Mouse (Mus musculus): ENCODE data around the gene Map2k3.

DNA sequence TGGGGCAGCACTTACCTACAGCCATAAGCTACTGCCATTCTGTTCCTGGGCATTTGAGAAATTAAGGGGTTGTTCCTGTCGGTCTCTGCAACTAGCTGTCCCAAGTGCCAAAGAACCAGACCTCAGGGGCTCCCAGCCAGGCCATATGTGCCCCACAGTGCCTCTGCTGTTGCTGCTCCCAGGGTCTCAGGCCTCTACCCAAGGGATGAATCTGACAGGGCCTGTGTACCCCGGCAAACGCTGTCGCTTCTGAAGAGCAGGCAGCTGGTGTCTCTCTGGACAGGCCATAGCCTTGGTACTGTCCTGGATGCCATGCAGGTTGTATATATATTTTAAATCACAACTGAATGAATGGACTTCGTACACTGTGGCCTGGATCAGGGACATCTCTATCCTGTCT is 20.1 kb downstream of the Map2k3 start:
- no peak for TF ChIP-seq CHD2 (IDR thresholded peaks at IDR 0.05; ENCODE audit: low read length)
- no peak for TF ChIP-seq CTCF (IDR thresholded peaks at IDR 0.05 in 2 of 3, conservative IDR thresholded peaks at IDR 0.05 in 1 of 3; ENCODE audit: control insufficient read depth in 1 of 3, insufficient read depth in 1 of 3, low read depth in 2 of 3, low read length in 3 of 3, poor library complexity in 1 of 3, severe bottlenecking in 1 of 3)
- no peak for TF ChIP-seq ZC3H11A (IDR thresholded peaks at IDR 0.05; ENCODE audit: low read depth, low read length)
- no peak for TF ChIP-seq POLR2A (IDR thresholded peaks at IDR 0.05; ENCODE audit: control insufficient read depth in 1 of 2, insufficient read depth in 1 of 2, low read depth in 1 of 2, low read length in 2 of 2, poor library complexity in 1 of 2)
- TF ChIP-seq MAZ (IDR thresholded peaks at IDR 0.05; ENCODE audit: low read depth, low read length), result no peak
- TF ChIP-seq POLR2AphosphoS2 (IDR thresholded peaks at IDR 0.05; ENCODE audit: low read length), result no peak
